Mouse (Mus musculus) CD4-positive, CD25-positive, alpha-beta regulatory T cell, adult 4 months (primary cell): ENCODE results near the gene 5830473C10Rik. TPM values are rescaled to one million over a fixed set of nuclear protein-coding genes. Genes with fewer than 3 reads are reported as not detected.

ENCODE experiments used
- ATAC-seq: one replicate; pipeline ENCODE4 v1.8.0; 2017
- polyA plus RNA-seq, 2 experiments: library from polyadenylated mRNA; unstranded; fragments of 100-300 nt; shearing (Covaris generic); gene quantifications; one replicate each; pipeline ENCODE4 v1.2.1; 2017

5830473C10Rik gene
- under 1 TPM in 1 of 2 experiments, not detected in 1; 0.16 TPM for polyA plus RNA-seq

DNA sequence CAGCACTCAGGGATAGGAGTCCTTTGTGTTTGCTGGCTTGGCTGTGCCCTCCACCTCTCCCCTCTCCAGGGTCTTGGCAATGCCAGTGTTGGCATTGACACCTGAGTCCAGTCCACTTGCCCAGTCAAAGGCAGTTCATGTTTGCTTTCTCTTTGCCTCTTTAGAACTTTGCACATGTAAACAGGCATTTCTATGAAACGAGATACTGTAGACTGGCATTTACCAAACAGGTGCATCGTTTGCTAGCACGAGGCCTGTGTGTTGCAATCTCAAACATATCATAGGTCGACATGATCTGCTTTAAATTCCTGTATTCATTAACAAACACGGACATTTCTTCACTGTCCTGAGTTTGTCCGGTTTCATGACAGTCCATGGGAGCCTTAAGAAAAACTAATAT lies at the start of gene 5830473C10Rik:
Gene 5830473C10Rik (plus strand): TSS at position 365 of the 400 bp plus-strand sequence.
- ATAC-seq, result no peak

DNA sequence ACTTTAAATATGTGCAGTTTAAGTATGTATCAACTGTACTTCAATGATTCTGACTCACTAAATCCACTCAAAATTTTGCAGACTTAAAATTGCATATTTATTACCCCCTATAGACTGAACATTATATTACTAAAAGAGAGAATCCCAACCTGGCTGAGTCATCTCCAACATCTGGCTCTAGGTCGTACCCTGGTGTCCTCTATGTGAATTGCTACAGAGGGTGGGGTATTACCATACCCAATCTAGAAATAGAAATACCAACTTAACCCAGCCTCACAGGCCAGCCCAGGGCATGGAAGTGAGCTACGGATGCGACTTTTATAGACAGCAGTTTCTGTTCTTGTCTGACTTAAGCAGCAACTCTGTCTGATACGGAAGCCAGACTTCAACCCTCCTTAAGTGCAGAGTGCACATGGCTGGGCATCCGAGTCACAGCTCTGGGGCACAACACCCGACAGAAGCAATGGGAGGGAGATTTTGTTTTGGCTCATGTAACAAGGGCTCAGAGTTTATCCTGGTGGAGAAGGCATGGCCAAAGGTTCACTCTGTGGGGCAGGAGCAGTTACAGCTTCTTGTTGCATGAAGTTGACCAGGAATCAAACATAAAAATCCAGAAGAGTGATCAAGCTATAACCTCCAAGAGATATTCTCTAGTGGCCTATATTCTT lies 48.5 kb upstream of the 5830473C10Rik start:
- ATAC-seq, result no peak

DNA sequence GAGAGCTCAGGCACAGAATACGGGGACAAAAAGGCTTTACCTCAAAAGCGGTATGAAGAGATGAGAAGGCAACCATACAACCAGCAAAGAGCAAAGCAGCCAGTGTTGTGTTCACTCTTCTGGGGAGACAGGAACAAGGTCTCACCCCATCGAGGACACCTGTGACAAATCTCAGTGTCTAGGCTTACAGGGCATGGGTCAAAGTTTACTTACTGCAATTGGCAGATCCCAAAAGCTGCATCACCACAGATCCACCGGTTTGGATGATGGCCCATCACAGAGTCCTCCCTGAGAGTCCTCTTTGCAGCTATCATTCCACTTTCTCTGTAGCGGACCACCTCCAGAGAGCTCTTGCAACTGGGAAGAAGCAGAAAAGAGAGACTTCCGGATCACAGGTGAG lies 45.3 kb upstream of the 5830473C10Rik start:
- ATAC-seq, result no peak

DNA sequence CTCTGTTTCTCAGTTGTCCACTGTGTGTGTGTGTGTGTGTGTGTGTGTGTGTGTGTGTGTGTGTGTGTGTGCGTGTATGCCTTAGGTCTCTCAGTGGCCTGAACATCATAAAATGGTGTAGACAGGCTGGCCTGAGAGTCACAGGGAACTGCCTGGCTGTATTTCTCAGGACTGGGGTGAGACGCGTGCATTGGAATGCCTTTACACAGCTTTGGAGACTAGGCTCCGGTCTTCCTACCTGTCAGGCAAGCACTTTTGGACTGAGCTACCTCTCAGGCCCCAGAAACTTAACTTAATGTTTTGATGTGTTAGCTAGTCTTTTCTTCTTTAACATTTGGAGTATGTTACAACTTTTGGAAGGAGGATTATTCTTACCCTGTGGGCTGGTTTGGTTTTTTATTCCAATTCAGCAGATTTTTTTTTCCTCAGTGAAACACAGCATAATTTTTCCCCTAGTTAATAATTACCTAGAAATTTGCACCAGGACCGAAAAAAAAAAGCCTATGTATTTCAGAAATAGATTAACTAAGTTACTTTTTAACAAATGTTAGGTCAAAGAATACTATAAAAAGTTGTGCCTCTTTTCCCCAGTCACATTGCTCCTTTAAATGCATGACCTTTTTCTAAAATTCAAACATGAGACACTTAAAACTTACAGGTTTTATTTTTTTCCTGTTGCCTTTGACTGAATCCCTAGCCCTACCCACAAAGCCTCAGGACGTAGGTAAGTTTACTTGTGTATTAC lies 42.4 kb upstream of the 5830473C10Rik start, which contains the start of gene Afm:
Gene Afm (plus strand): TSS at position 577 of the 745 bp plus-strand sequence.
- ATAC-seq, result no peak

DNA sequence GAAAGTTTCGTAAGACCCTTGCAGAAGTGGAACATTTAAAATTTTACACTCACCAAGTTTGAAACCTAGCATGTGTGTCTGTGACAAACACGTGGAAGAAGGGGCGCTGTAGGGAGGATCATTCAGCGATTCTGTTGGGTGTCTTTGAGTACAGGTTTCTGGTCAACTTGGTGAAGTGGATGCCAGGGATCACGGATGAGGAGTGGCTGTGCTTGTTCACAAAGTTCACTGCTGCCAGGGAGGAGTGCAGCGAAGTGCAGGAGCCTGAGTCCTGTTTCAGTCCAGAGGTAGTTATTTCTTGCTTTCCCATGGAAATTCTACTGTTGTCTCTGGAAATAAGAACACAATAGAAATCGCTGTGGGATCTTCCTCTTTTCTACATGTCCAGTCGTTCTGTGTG lies 9.7 kb upstream of the 5830473C10Rik start:
- no peak for ATAC-seq

DNA sequence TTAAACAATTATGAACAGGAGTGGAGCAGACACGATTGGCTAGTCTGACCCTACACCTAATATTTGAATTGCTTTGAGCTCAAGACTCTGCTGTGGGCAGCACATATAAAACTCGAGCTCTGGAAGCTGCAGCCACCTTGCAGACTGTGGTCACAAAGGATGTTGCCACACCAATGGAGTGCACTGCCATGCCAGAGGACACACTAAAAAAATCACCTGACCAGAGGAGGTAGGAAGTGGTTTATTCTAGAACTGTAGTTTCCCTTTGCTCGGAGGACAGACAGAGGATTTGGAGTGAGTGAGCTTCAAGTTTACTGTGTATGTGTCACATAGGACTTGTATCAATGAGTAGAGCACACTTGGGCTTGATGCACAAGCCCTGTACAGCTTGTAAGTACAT lies 4.9 kb upstream of the 5830473C10Rik start:
- ATAC-seq, result no peak

DNA sequence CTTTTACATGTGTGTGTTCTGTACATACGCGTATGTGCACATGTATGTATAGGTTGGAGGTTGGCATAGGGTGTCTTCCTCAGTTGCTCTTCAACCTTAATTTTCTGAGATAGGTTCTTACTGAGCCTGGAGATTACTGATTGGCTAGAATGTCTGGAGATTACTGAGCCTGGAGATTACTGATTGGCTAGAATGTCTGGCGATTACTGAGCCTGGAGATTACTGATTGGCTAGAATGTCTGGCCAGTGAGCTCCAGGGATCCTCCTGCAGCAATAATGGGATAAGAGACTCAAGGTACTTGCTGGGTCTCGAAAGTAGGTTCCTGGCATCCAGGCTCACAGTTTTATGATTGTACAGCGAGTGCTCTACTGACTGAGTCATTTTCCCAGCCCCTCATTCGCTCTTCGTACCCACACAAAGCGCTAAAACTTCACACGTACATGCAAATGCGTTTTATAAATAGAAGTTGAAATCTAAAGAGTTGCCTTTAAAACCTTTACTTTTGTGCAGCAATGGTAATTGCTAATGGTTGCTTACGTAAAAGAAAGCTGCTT lies 891 bp downstream of the 5830473C10Rik start:
- ATAC-seq, result no peak

DNA sequence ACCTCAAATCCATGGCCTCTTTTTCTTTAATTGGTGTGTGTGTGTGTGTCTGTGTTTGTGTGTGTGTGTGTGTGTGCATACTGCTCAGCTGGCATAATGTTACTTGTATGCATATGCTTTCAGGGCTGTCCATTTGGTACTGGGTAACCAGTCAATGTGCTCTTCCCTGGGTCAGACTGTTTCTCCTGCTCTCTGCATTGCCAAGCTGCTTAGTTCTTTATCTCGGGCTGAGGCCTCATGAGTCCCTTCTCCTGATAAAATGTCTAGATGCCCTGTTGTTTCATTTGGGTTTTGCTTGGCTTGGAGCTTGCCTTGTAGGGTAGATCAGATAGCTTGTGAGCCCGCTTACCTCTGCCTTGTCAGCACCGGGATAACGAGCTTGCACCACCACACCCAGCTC lies 2.0 kb downstream of the 5830473C10Rik start:
- no peak for ATAC-seq

DNA sequence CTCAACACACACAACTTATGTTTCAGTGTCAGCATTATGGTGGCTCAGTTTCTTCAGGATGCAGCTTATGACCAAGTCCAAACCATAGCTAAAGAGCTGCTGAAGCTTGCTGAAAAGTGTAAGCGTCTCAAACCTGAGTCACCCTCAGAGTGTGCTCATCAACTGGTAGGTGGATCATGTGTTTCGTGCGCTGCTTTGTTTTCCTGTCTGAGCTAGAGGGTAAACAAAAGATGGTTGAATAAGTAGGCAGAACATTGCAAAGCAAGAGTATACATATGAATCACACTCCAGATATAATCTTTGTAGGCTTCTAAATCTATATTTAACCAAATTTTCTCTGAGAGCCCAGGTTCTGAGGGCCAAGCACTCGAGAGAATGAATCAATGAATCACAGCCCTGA lies 3.3 kb downstream of the 5830473C10Rik start:
- no peak for ATAC-seq

DNA sequence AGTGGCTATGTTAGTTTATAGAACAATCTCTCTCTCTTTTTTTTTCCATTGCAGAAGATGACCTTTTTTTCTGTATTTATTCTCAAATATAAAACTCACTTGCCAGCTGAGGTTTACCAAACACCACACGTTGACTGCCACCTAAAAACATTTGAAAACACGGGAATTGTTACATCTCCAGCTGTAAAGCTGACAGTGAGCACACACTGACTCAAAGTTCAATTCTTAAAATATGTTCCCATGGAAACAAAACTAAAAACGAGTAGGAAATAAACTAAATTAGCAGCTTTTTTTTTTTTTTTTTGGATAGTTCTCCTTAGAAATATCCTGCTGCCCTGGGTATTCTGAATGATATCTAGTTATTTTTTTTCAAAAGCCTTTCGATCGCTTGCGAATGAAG lies 4.3 kb downstream of the 5830473C10Rik start:
- no peak for ATAC-seq

DNA sequence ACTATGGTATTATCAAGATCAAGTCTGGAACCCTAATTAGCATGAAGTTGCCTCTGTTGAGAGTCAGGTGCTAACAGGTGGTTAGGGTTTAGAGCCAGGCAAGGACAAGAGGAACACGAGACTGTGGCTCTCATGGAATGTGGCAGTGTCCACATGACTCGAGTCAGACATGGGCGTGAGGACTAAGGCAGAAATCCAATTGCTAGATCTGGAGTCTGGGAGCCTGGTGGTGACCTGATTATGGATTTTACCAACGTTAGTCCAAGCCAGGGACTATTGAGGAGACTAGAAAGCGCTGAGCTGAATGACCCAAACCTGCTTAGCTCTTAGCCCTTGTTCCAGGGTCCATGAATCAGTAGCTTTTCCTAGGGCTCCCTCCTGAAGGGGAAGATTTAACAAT lies 6.9 kb downstream of the 5830473C10Rik start:
- no peak for ATAC-seq

DNA sequence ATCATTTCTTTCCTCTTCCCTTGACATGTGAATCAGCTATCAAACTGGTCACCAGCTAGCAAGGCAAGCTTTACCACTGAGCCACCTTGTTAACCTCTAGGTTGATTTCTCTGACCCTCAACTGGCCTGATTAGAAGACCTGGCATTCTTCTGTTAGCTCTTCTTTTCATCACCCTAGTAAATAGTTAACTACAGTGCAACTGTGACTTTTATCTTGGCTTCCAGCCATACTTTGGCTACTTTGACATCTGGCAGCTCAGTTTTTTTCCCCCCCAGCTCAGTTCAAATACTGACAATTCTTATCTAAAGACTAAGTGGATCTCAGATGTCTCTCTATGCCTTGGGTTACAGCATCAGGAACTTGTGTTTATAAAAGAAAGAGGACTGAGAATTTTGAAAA lies 7.4 kb downstream of the 5830473C10Rik start:
- ATAC-seq, result no peak

DNA sequence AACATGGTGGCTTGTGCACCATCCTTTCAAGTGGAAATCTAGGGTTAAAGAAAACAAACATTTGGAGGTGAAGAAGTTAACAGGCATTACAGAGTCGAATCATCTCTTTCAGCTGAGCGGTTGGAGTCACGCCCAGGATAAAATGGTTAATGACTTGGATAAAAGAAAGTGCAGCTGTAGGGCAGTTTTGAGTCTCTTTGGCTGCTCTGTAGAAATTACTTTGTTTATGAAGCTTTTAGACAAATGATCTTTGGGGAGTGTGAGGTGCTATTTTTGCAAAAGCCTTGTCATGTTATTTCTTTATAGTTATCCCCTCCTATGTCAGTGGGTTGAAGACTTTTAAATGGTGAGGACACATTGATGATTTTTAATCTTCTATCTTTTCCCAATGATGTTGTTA lies 10.3 kb downstream of the 5830473C10Rik start:
- no peak for ATAC-seq

DNA sequence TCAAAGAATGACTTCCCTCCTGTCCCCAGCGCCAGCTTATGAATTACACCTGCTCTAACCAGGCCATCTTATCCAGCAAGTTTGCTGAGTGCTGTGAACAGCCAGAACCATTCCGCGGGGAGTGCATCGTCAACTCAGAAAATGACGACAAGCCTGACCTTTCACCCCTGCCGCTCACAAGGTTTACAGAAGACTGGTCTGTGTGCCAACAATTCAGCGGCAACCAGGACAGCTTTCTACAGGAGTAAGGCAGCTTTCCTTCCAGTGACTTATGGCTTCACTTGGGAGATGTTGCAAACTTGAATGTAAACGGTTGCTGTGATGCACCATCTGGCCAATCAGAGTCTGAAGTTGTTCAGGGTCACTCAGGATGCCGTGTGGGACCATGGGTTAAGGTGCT lies 16.8 kb downstream of the 5830473C10Rik start:
- ATAC-seq, result no peak

DNA sequence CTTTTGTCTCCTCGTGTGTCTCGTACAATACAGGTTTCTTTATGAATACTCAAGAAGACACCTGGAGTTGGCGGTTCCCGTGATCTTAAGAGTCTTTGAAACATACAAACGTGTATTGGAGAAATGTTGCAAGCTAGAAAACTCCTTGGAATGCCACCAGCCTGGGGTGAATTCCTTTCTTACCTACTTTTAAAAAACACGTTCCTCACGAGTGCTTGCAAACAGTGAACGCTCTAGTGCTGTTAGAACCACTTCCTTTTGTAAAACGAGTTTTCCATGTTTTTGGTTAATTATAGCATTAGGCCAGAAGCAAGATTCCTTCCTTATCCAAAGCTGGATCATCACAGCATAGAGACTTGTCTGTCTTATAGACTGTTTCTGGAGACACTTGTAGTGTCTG lies 18.6 kb downstream of the 5830473C10Rik start:
- no peak for ATAC-seq

DNA sequence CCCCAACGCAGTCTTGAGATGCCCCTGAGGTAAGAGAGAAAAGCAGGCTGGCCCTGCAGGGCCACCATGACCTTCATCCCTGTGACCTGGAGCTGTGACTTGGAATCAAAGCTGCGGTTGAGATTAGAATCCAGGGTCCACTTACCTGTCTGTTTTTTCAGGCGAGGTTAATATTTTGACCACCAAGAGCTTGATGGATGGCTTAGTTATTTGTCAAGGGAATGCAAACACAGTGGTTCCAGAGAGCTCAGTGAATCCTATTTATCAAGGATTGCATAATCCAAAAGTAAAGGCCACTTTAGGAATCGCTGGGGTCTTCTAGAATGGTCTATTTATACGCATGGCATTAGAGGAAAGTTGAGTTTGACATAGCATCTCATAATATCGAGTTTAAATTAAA lies 21.3 kb downstream of the 5830473C10Rik start:
- no peak for ATAC-seq

DNA sequence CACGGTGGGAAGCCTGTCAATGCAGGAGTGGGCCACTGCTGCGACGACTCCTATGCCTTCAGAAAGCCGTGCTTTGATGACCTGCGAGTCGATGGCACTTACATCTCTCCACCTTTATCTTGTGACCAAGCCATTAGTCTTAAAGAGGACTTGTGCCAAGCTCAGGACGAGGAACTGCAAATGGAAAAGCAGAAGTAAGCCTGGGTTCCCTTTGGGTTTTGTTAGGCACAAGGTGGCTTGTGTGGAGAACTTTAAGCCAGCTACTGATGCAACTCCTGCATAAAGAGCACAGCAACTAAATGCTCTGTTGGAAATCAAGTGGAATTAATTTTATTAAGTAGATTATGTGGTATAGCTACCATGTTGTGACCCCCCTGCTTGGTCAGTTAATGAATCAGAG lies 23.9 kb downstream of the 5830473C10Rik start:
- no peak for ATAC-seq

DNA sequence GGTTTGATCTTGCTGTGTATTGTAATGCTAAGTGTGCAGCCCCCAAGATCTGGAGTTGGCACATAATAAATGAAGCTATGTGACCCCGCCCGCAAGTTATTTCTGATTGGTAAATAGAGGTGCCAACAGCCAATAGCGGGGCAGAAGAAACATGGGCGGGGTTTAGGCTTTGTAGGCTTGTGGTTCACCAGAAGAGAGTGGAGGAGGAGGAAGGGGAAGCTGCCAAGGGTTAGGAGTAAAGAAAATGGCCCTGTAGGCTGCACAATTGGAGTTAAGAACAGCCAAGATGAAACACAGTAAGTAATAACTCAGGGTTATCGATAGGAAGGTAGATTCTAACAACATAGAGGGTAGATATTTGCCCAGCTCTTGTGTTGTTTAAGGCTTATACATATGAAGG lies 25.6 kb downstream of the 5830473C10Rik start:
- no peak for ATAC-seq

DNA sequence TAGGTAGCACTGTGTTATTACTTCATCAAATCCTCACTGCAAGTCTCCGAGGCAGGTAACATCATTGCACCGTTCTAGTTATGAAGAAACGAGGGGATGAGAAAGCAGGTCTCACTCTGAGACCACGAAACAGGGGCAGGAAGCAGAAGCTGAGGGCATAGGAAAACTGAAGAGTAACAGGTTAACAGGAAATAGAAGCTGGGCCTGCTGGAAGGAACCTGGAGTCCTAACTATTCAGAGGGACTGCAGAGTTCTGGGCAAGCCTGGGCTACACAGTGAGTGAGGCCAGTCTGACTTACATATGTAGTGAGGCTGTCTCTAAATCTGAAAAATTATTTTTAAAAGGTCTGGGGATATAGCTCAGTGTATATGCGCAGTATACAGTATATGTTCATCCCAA lies 27.2 kb downstream of the 5830473C10Rik start:
- no peak for ATAC-seq

DNA sequence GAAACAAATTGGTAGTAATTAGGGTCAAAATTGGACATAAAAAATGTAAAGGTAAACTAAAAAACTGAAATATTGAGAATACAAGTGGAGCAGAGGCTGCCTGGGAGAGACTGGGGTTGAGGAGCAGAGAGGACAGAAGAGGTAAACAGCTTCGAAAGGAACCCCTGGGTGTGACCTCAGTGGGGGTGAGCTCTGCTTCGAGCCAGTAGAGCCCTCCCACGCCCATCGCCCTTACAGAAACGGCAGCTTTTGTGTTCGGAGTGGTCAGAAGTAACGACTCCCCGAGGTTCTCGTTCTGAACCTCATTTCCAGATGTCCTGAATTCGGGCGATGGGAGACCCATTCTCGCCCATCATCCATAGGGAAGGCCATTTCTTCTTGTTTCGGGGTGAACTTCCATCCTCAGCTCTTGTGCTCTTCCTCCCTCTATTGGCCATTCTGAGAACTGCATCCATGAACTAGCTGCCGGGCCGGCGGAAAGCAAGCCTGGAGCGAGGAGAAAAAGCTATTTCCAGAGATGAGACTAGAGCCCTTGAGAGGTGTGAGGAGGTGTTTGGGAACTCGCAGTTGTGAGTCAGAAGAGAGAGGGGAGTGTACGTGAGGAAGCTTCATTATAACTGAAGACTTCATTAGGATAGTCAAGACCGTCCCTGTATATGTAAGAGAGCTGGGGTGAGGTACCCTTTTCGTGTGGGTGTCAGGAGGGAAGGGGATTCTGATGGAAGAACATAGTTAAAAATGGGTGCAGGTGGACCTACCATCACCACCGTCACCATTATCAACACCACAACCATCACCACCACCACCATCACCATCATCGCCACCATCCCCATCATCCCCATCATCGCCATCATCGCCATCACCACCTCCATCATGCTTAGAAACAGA lies 28.0 kb downstream of the 5830473C10Rik start:
- peak; percentile 80 for ATAC-seq

DNA sequence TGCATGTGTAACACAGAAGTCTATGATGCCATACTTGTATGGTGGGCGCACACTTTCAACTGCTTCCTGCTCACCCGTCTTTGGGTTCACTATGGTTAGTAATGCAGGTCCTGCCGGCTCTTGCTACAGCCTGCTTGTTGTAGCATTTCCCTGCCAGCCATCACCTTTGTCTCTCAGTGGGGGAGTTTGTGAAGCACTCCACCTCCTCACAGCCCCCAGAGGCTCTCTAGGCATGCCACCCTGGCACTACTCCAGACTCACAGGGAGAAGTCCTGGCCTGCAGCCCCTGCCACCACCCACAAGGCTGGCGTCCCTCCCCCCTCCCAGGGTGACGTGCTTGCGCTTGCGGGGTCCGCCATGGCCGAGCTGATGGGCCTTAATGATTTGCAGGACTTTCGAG lies 29.8 kb downstream of the 5830473C10Rik start:
- ATAC-seq, result no peak

DNA sequence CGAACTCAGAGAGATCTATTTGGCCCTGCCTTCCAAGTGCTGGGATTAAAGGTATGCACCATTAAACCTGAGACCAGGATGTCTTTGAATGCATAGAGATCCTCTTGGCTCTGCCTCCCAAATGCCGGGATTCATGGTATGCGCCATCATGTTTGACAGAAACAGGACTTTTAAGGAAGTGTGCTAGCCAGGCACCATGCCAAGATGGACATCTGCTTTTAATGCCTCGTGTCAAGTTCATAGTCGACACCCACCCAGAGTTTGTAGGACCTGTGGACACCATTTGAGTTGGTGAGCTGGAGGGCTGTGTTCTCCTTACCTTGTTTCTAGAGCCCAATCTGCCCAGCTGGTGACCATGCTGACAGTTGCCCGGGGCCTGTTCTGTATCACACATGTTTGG lies 31.0 kb downstream of the 5830473C10Rik start:
- ATAC-seq, result no peak

DNA sequence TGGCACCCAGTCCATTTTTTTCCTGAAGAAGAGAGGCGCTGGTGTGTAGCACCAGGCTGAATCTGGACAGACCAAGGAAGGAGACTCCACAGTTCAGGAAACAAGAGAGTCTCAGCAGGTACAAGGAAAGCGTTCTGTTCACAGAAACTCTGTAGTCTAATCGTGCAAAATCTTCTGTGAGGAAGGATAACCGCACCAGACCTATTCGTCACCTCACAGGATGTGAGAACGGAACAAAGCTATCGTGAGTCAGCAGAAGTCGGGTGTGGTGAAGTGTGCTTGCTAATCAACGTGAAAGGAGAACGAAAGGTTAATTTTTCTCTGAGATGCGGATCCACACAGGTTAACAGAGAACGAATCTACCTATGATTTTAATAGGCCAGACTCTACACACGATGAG lies 34.0 kb downstream of the 5830473C10Rik start:
- ATAC-seq, result peak; percentile 98
